Mouse (Mus musculus): ENCODE measurements at regions not wholly inside any gene's neighbourhood (a gene's known extent, or its start where the extent isn't known, plus 50 kb on each side); places are given as distances from the start of the nearest gene placed in this dataset.
A peak's percentile ranks its signal among the peaks of the same experiment; 100 is the strongest.

DNA sequence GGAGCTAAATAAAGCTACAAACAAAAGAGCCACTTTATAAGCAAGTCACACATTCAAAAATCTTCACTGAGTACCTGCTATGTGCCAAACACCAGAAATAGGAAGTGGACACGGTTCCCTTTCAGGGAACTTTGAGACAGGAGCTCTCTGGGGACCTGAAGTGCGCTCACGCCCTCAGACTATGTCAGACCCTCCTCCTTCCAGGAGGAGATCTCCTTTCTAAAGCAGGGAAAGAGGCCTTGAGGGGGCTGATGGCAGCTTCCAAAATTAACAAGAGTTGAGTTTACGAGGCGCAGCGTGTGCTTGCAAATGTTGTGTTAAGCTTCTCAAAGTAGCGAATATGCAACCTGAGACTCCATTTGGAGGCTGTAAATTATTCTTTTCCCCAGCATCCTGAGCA, 204.0 kb upstream of the Cdh5 start:
- no peak for DNase-seq

DNA sequence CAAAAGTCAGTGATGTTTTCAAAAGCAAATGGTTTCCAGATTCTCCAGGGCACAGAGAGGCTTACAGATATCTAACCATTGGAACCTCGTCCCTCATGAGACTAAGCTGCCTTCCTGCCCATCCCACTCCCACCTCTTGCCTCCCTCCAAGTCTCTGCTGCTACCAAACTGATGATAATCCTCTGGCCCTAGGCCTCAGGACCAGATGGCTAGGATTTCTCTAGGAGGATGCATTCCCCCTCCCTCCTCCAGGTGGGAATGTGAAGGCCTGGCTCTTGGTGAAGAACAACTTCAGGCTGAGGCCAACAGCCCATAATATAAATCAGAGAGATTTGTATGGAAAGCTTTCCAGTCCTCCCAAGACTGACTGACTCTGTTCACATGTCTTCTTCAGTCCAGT, 198.9 kb upstream of the Cdh5 start:
- DNase-seq: no peak

DNA sequence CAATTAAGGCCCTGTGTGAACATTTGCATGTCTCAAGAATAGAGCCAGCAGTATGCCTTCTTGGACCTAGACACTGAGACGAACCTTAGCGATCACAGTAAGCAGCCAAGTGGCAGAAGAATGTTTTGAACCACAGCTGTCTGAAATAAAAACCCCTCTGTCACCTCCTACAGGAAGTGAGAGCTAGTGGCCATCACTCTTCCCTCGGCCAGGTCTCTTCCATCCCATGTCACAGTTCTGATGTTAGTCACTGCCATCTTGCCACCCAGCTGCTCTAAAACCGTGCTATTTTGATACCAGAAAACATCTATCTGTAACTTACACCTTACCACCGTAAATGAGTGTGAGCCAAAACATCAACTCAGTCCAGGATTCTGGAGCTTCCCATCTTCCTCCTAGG, 197.8 kb upstream of the Cdh5 start:
- no peak for DNase-seq

DNA sequence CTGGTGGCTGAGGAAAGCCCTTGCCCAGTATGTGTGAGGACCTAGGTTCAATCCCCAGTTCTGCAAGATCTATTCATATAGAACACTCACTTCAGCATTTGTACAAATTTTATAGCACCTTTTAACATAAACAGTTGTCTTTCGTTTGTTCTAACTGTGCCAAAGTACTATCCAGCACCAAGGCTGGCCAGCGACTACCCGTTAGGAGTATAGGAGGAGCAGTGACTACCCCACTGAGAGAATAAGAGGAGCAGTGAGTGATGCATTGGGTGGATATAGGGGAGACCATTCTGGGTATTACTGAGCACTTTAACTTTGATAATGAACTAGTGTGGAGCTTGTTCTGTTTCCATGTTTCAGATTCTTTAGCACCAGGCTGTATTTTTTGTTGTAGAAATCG, 193.8 kb upstream of the Cdh5 start:
- no peak for DNase-seq

DNA sequence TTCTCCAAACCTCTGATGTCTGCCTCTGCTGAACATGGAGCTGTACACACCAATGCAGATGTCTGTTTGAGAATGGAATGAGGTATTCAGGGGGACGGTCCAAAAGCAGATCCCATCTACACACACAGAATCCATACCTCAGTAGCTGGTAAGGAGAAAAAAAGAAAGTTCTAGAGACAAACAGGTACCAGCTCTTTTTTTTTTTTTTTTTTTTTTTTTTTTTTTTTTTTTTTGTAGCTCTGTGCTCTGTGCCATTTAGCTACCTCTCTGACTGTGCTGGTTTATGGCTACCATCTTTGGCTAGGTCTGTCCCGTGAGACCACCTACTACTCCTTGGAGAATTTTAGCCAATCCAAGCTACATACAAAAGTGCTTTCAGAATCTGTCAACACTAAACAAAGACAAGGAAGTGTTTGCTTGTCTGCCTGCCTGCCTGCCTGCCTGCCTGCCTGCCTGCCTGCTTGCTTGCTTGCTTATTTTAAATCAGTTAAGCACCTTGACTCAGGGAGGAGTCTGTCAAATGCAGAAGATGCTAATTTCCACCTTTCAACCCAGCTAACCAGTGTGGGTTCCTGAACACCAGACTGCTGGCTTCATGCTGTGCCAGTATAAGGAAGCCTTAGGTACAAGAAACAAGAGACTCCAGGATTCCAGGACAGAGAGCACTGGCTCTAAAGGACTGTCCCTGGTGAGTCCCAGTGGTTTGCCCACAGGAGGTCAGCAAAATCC, 190.0 kb upstream of the Cdh5 start:
- no peak for DNase-seq

DNA sequence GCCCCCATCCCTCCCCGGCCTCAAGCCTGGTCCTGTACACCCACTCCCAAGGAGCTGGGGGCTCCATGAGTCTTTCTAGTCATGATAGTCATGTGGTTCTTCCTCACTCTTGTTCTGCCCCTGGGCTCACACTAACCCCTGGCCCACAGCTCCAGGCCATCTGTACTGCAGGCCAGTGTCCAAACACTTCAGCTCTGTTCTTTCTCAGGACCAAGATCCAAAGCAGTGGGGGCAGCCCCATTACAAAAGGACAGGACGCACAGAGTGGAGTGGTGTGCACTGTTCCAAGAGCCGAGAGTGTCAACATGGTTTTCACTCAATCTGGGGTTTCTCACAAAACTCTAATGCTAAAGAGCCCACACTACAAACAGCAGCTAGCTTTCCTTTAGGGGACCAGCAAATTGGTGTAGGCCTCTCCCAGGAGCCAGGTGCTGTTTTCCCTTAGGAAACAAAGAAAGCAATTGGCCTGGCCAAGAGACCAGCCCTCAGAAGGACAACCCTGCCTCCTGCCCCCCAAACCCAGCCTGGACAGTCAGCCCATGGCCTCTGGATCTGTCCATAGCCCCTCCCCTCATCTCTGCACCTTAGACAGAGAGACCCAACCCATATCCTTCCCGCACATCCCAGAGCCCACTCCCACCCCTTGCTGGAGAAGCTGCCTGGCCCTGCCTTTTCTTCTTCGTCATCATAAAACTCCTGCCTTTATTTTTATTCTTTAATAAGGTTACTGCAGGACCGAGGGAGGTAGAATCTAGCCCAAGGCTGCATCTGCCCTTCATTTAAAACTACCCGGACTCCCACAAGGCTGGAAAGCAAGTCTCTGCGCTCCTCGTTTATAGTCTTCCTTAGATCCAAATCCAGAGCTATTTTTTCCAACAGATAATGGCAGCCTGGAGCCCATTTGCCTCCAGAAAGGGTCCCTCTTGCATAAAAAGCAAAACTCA, 188.2 kb upstream of the Cdh5 start:
- DNase-seq: no peak

DNA sequence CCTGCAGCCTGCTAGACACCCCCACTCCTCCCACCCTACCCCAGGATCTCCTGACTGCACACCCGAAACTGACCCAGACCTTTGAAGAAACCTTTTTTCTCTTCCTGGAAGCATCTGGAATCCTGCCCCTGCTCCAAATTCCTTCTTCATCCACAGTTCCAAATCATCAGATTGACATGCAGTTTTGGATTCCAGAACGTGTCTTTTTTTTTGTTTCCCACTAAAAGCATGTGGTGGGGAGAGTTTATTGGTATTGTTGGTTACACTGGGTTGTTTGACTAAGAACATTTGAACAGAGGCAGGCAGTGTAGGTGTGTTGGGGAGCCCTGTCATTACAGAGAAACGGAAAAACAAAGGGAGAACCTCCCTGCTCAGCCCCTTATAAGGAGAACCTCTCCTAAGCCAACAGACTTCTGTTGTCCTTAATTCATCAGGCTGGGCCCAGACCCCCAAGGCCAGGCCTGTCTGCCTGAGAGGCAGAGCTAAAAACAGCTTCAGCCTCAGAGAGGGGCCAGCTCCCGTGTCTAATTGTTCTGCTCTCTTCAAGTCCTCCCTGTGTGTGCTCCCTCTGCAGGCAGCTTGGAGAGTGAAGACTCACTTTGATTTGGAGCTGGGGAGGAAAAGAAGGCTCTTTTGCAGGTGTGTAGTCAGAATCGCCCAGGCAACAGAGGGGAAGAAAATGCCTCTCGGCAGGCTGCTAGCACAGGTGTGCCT, 187.3 kb upstream of the Cdh5 start:
- peak; percentile 69 for DNase-seq

DNA sequence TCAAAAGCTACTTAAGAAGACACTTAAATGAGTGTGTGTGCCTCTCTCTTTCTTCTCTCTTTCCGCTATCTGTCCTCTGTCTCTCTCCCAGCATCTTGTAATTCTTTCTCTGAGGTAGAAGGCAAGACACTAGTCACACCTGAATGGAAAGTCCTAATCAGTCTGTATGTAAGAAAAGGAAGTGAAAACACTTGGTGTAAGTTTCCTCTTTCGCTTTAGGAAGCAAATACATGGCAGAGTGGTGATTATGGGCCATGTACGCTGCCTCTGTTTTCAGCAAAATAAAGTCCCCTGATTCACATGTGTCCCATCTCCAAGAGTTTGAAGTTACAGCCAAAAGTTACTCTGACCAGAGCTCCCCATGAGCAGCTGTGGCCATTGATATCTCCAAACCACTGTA, 182.1 kb upstream of the Cdh5 start:
- no peak for DNase-seq

DNA sequence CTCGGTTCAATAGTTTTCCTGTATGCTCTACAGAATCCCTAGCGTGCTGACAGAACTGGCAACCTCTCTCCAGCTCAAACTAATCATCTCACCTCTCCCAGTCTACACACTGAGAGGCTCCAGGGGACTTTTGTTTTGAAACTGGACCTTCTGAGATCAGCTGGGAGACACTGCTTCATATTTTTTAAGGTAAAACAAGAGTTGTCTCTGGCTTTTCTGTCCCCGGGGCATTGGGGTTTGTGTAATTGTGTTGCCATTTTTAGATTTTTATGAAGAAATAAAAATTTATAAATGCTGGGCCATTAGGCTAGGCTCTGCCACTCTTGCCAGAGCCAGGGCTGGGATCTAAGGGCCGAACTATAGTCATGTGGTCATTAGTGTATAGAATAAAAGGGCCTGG, 179.8 kb upstream of the Cdh5 start:
- no peak for DNase-seq

DNA sequence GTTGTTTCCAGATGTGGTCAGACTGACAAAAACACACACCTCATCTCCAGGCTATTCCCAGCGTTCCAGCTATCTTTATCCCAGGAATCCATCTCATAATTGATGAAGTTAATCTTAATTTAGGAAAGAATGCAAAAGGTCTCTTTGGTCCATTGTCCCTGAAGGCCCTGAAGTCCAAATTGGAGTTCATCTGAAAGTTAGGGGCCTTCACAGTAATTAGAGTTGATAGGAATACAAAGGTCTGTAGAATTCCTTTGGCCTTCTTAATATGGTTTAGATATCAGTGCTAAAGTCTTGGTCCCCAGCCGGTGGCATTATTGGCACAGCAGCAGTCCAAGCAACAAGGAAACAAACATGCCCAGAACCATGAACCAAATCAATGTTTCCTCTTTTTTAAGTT, 178.7 kb upstream of the Cdh5 start:
- DNase-seq: no peak

DNA sequence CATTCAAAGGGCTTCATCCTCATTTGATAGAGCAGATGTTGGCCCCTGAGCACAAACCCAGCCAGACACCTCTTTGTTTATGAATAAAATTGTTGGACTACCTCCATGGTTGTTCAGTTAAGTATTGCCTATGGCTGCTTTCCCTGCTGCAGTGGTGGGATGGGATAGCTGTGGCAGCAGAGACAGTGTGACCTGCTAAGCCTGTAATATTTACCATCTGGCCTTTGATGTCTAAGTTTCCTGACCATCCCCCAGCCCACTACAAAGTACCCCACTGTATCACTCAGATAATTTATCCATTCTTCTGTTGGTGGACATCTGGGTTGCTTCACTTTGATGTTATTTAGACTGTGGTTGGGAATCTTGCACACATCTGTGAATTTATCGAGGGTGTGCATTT, 168.7 kb upstream of the Cdh5 start:
- DNase-seq: peak; percentile 46

DNA sequence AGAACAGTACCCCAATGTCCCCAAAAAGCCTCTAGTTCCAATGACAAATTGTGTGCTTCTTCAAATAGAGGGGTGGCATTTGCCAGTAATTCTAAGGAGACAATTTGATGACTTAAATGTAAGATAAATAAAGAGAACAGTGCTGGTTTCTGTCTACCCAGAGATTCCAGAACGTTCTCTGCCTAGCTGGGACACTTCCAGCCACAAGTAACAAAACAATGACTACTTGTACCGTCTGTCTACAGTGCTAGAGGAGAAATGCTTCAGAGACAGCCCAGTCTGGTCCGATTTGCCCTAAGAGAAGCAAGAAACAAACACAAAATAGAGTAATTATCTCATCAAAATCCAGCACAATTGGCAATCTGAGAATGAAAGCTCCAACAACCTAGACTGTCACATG, 164.9 kb upstream of the Cdh5 start:
- DNase-seq: no peak

DNA sequence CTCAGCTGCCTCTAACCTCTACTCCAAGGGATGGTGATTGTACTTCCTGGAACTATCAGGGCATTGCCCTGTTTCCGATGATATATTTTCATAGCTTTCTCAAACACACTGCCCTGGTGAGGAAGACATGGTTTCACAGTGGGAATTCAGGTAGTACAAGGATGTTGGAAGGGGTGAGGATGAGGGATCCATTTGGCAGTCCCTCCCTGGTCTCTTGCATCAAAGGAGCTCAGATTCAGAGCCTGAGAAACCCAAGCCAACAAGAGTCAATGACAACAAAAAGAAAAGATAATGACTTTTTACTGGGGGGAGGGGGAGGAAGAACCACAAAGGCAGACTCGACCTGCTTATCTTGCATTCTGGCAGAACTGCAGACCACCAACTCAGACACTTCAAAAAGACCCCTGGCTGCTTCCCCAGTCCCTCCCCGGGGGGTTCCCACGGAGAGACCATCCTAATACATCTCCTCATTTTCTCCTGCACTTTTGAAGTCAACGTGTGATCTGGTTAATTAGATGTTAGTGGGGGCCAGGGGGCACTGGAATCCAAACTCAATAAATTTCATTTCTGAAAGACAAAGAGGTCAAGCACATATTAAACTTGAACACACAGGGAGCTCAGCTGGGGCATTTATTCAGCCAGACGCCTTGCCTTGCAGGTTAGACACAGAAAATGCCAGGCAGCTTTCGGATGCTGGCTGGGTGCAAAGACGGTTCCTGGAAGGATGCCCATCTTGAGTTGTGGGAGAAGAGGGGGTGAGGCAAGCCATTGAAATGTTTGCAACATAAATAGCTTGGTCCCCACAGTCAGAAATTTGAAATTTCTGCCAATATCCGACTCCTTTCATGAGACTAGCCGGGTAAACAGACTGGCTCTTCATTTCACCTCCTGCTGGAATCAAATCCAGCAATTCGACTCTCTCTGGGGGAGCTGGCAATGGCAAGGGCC, 162.9 kb upstream of the Cdh5 start:
- no peak for DNase-seq

DNA sequence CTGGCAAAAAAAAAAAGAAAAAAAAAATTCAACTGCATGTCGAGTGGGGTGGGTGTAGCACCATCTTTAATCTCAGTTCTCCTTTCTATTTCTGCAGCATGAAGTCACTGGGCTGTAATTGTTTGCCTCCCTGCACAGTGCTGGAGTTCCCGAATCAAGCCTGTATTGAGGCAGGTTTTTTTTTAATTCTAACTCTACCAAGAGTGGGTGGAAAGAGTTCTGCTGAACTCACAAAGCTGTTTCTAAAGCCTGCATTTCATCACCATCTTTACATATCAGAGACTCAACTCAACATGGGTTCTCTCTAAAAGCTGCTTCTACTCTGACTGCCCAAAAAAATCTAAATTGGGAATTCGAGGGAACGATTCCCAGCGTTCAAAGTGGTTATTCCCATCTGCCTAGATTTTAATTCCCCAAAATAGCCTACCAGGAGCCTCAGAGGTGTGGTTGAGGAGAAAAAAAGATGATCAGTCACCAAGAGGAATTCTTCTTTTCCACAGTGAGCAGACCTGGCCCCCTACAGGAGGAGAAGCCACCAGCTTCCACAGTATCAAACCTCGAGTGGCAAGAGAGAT, 160.4 kb upstream of the Cdh5 start:
- DNase-seq: no peak

DNA sequence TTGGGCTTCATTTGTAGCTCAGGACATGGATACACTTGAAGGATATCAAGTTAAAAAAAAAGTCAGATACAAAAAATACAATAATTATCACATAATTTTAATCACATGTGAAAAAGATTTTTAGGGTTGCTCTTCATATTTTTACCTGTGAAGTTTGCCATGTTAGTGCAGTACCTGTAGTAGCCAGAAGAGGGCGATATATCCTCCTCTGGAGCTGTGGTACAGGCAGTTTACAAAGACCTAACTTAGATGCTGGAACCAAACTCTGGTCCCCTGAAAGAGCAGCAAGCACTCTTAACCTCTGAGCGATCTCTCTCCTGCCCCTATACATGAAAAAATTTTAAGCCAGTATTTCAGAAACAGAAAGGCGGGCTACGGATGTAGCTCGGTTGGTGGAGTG, 153.0 kb upstream of the Cdh5 start:
- DNase-seq: no peak

DNA sequence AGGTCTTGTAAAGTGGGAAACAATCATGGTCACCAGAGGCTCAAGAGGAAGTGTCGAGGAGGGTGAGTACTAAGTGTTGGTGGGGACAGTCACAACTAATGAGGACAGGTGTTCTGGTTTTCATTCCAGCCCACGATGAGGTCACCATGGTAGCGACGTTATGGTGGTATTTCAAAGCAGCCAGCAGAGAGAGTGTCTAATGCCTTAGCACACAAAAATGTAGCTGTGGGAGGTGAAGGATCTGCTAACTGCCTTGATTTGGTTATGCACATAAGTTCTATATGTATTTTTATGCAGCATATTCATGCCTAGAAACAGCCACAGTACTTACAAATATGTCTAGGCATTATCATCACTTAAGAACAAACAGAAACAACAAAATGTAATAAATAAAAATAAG, 151.0 kb upstream of the Cdh5 start:
- no peak for DNase-seq

DNA sequence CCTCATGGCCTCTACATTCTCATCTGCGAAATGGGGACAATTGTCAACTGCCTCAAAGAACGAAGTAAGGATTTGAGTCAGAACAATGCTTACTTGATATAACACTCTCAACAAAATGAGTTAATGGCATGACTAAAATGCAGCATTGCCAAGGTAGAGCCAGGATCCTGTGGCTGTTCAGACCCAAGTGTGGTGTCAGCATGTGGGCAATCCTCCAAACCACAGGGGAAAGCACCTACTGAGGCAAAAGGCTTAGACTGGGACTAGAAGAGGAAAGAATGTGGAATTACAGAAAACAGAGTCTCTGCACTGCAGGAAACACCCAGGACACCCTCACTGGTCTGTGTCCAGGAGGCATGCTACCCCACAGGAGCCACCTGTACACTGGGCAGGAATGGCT, 147.8 kb upstream of the Cdh5 start:
- no peak for DNase-seq

DNA sequence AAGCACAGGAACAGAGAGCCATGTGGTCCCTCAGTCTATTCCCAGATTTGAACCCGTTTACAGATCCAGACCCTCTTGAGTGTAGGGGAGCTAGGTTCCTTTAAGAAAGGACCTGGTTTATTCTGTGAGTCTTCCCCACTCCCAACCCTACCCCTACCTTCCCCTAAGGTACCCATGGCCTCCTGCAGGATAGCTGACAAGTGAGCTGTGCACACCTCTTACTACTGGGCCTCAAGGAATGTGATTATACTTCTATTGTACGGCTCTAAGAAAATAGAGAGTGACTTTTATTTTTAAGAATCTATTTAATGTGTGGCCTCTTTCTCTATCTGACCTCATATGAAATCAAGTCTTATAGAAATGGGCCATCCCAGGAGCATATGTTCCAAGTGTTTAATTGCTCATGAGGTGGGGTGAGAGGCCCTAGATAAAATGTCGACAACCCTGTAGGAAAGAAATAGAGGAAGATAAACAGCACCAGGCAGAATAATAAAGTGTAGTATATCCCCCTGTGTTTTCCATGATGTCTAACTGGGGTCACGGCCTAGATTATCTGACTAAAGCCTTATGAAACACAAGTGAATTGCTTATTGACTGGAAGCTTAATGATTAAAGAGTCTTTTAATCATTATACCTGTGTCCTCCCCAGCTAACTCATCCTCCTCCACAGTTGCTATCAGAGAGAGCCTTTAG, 145.7 kb upstream of the Cdh5 start:
- DNase-seq: no peak

DNA sequence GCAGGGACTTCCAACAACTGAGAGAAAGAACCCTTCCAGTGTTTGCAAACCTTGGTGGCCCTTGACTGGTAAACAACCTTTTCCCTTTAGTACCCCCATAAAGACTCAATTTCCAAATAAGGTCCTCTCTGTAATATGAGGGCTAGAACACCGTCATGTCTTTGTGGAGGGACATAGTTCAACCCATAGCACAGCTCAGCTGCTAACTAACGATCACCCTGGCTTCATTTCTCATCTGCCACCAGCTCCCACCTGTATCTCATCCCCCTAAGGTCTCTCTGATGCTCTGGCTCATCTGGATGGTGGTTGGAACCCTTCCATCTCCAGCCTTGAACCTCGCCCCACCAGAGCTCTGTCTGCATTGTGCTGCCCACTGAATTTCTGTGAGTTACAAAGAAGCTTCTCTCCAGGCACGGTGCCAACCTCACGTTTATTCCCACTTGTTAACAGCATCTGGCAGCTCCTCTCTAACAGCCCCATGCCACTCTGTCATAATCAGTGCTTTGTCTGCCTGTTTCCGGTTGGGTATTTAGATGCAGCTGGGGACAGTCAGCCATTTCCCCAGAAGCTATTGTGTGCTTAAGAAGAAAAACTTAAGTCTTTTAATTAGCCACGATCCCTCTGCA, 137.0 kb upstream of the Cdh5 start:
- no peak for DNase-seq

DNA sequence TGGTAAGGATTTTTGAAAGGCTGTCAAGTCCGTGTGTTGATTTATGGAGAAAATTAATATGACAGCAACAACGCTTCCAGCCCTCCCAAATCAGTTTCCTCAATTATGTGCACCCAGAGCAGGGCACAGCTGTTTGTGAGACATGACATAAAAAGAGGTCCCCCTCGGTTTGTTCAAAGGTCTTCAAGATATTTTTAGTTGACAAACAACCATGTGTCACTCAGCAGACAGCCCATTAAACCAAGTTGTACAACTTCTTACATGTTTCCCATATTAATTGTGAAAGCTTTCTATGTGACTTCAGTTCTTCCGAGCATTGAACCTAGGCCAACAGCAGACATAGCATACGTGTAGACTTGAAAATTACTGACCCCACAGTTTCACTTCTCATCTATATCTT, 131.5 kb upstream of the Cdh5 start:
- DNase-seq: no peak

DNA sequence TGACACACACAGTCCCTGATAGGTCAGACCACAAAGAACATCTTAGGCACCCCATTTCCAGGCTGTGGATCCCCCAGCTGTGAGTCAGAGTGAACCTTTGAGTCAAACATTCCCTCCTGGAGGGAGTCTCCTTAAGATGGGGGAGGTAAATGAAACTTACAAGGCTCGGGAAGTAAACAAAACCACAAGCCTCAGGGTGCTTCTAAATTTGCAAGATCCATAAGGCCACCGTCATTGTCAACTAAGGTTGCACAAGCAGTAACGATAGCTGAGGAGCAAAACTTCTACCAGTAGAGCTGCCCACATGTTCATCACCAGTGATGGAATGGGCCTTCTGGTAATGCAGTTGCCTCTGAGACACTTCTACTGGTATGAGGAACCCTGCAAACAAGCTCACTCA, 130.9 kb upstream of the Cdh5 start:
- DNase-seq: no peak
